In the genomic region with DNA sequence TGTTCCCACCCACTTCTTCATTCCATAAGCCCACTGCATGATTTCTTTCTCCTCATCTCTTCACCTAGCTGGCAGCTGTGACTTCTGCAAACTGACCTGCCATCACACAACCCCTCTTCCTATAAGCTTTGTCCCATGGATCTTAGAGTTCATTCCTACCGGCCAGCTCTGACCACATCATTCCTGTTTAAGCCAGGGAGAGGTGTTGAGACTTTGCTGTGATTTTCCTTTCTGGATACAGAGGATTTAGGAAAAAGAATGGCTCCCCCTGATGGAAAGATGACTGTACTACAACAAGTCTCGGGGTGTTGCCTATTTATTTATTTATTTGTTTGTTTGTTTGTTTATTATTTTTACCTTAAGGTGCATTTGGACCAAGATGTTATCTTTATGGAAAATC, we compare ENCODE assay signal across 7 mouse cellular contexts. TPM values are rescaled to one million over a fixed set of nuclear protein-coding genes. Genes with fewer than 3 reads are reported as not detected.
DNase-seq lines count a peak whose midpoint lies in the region; ATAC-seq and TF ChIP-seq lines count a peak whose summit lies in the region.

No protein-coding gene starts in this region.

- 0 out of 2 replicates have a peak, but pooled peaks cover 9% of the 10 kb centered on the region for H3K9me3 ChIP-seq in limb, embryonic 12.5 days

- whole genome bisulfite sequencing in limb, embryonic 12.5 days: 2% methylated on average over 2 of the region's 2 CpGs

- peak; percentile 11 for DNase-seq in left cerebral cortex, postnatal 4 days
- no peak for DNase-seq in left cerebral cortex, postnatal 36 days (ENCODE audit: low spot score in 2 of 2)
- DNase-seq in brain, embryonic 14.5 days (ENCODE audit: low read depth): peak; percentile 83
- peak; percentile 68 for DNase-seq in heart, adult 8-10 months (ENCODE audit: low spot score)
- DNase-seq in skeletal muscle tissue, adult 2 months (ENCODE audit: low read depth, low spot score): peak; percentile 54
- no peak for DNase-seq in right cerebral cortex, postnatal 25 days

- no peak overlapping the region for H3K4me3 ChIP-seq in limb, embryonic 12.5 days (replicated peaks)

- no peak for ATAC-seq in limb, embryonic 12.5 days (ENCODE audit: insufficient number of reproducible peaks, insufficient read depth, low FRiP score, low TSS enrichment, low read depth)

- no peaks in the 10 kb centered on the region for H3K27me3 ChIP-seq in limb, embryonic 12.5 days

- H3K36me3 ChIP-seq in limb, embryonic 12.5 days: no peaks in the 10 kb centered on the region

- intact Hi-C loops in left cerebral cortex, postnatal 4 days (cut with DNase I): loop anchor here (10.0 kb wide), 1 partner anchor 57 kb away; no protein-coding TSS in a partner anchor
- intact Hi-C loops in left cerebral cortex, postnatal 36 days (cut with DNase I): loop anchor here (5.0 kb wide), 1 partner anchor 54 kb away; no protein-coding TSS in a partner anchor

- H3K9ac ChIP-seq in limb, embryonic 12.5 days (replicated peaks): no peak overlapping the region

- H3K4me1 ChIP-seq in limb, embryonic 12.5 days (replicated peaks): peaks cover 20% of the 10 kb centered on the region

- H3K27ac ChIP-seq in limb, embryonic 12.5 days: peak overlapping the region; percentile 59

- TF ChIP-seq POLR2A in brain, embryonic 14.5 days (IDR thresholded peaks at IDR 0.05; ENCODE audit: borderline replicate concordance, extremely low read depth, insufficient read depth, insufficient read length, poor library complexity, severe bottlenecking): no peak

- H3K4me2 ChIP-seq in limb, embryonic 12.5 days: 0 out of 2 replicates have a peak overlapping the region, but pooled peaks have one; percentile 68

- TF ChIP-seq CTCF in brain, embryonic 14.5 days (IDR thresholded peaks at IDR 0.05; ENCODE audit: borderline replicate concordance, extremely low read depth, insufficient read depth, insufficient read length): peak; percentile 37; the same call in 1 of the 2 replicates

RNA-seq across cellular contexts. Expression of gene Rnf169, which starts 1.1 kb away (rescaled TPM):
- total RNA-seq in left cerebral cortex, postnatal 4 days (2021): 10 to 100 TPM; 25.4 to 27.1 TPM
- 10 to 100 TPM; 49.1 to 49.3 TPM for total RNA-seq in left cerebral cortex, postnatal 36 days (2021)
- 6.8 and 10.1 TPM in 2 replicates for polyA plus RNA-seq in brain, embryonic 14.5 days (2012; rRNA removed)
- total RNA-seq in heart, adult 8-10 months (2022): 10 to 100 TPM in 1 of 4 experiments, 1 to 10 TPM in 3; 8.1 to 10.5 (median 9.4) TPM
- 7.9 and 8.0 TPM in 2 replicates for polyA plus RNA-seq in limb, embryonic 12.5 days (2016; fragmentation: Nextera tagmentation; extraction: Ambion mirVana)

RNA-seq across cellular contexts. Expression of gene Chrdl2, which starts 24.7 kb away (rescaled TPM):
- not detected for total RNA-seq in left cerebral cortex, postnatal 4 days (2021)
- total RNA-seq in left cerebral cortex, postnatal 36 days (2021): under 1 TPM in 1 of 2 experiments, not detected in 1; 0.70 TPM
- 0.13 and 0.21 TPM in 2 replicates for polyA plus RNA-seq in brain, embryonic 14.5 days (2012; rRNA removed)
- total RNA-seq in heart, adult 8-10 months (2022): not detected
- polyA plus RNA-seq in limb, embryonic 12.5 days (2016; fragmentation: Nextera tagmentation; extraction: Ambion mirVana): 2.6 and 3.6 TPM in 2 replicates

Comparison
In these comparisons a context has a peak if more than half of its experiments do, and no peak if none do; other contexts are left out.
1. DNase-seq: peak in left cerebral cortex, postnatal 4 days (single experiment), brain, embryonic 14.5 days (single experiment), heart, adult 8-10 months (single experiment) and skeletal muscle tissue, adult 2 months (single experiment); none in left cerebral cortex, postnatal 36 days (0 of 2) and right cerebral cortex, postnatal 25 days (single experiment).